Mouse (Mus musculus) stomach, embryonic 16.5 days (tissue): ENCODE measurements around the gene Gm20481. TPM values are rescaled to one million over a fixed set of nuclear protein-coding genes. Genes with fewer than 3 reads are reported as not detected.
"Not testable (repeated sequence)": the region's sequence is repeated elsewhere in the genome, so short reads cannot be mapped to it uniquely, and the experiment has no call there.

ENCODE experiments used
- ATAC-seq: fragments of 200-750 bp; cut with Nextera tagmentation; 2 replicates; pipeline ENCODE4 v1.8.0; 2017; ENCODE audit warnings: moderate number of reproducible peaks, moderate TSS enrichment; ENCODE audit not compliant: insufficient read depth, low FRiP score
- H3K27ac ChIP-seq: fragments of 300-500 bp; sonication (generic); 2 replicates; pipeline ENCODE4 v1.5.1; 2014; ENCODE audit warnings: low read length
- H3K27me3 ChIP-seq: fragments of 300-500 bp; sonication (generic); 2 replicates; pipeline ENCODE4 v1.6.1; 2014; ENCODE audit warnings: low read length, control low read depth, mixed read lengths; ENCODE audit not compliant: control insufficient read depth, insufficient read depth
- H3K36me3 ChIP-seq: fragments of 300-500 bp; sonication (generic); 2 replicates; pipeline ENCODE4 v1.6.1; 2014; ENCODE audit warnings: low read length; ENCODE audit not compliant: control insufficient read depth, insufficient read depth
- H3K4me1 ChIP-seq: fragments of 300-500 bp; sonication (generic); 2 replicates; pipeline ENCODE4 v1.6.1; 2014; ENCODE audit warnings: low read length, control low read depth, mixed read lengths; ENCODE audit not compliant: control insufficient read depth, insufficient read depth
- H3K4me2 ChIP-seq: fragments of 300-500 bp; sonication (generic); 2 replicates; pipeline ENCODE4 v1.6.1; 2014; ENCODE audit warnings: low read depth, low read length, mixed read lengths
- H3K4me3 ChIP-seq: fragments of 300-500 bp; sonication (generic); replicated peaks from 2 replicates; pipeline ENCODE4 v1.5.1; 2014; ENCODE audit warnings: mild to moderate bottlenecking, low read length
- H3K9ac ChIP-seq: fragments of 300-500 bp; sonication (generic); 2 replicates; pipeline ENCODE4 v1.6.1; 2014; ENCODE audit warnings: low read length
- H3K9me3 ChIP-seq: fragments of 300-500 bp; sonication (generic); replicated peaks from 2 replicates; pipeline ENCODE4 v1.6.1; 2016; ENCODE audit warnings: low read length, control low read depth; ENCODE audit not compliant: control insufficient read depth
- WGBS: fragments of 180-500 bp; shearing (Covaris S2); extraction: QIAGEN DNeasy Blood & Tissue Kit; methylation state at CpG from one replicate; pipeline ENCODE4 v1.1.7; 2014; 5-methylcytosine and 5-hydroxymethylcytosine counted together
- polyA plus RNA-seq: library from polyadenylated mRNA; unstranded; fragments of >200 nt; fragmentation: Nextera tagmentation; extraction: Ambion mirVana; gene quantifications from 2 replicates; pipeline ENCODE4 v1.2.1, GENCODE M21; 2015

The Gm20481 gene
- polyA plus RNA-seq, 1 experiment from 2014 or later, result 0.27 TPM

GRCm38 (mm10) chr17:34998526-34999430 is 29.1 kb downstream of the Gm20481 start:
- peaks cover 36% of the 10 kb centered on the region for H3K4me1 ChIP-seq
- no peak for ATAC-seq
- H3K9ac ChIP-seq, result peak overlapping the region; percentile 80
- no peaks in the 10 kb centered on the region for H3K36me3 ChIP-seq
- H3K9me3 ChIP-seq, result no peaks in the 10 kb centered on the region
- 0 out of 2 replicates have a peak overlapping the region, but pooled peaks have one; percentile 82 for H3K27ac ChIP-seq
- no peaks in the 10 kb centered on the region for H3K27me3 ChIP-seq
- peak overlapping the region; percentile 52 for H3K4me3 ChIP-seq
- WGBS, result 90% methylated on average over 15 of the region's 15 CpGs
- H3K4me2 ChIP-seq, result peak overlapping the region; percentile 98

DNA sequence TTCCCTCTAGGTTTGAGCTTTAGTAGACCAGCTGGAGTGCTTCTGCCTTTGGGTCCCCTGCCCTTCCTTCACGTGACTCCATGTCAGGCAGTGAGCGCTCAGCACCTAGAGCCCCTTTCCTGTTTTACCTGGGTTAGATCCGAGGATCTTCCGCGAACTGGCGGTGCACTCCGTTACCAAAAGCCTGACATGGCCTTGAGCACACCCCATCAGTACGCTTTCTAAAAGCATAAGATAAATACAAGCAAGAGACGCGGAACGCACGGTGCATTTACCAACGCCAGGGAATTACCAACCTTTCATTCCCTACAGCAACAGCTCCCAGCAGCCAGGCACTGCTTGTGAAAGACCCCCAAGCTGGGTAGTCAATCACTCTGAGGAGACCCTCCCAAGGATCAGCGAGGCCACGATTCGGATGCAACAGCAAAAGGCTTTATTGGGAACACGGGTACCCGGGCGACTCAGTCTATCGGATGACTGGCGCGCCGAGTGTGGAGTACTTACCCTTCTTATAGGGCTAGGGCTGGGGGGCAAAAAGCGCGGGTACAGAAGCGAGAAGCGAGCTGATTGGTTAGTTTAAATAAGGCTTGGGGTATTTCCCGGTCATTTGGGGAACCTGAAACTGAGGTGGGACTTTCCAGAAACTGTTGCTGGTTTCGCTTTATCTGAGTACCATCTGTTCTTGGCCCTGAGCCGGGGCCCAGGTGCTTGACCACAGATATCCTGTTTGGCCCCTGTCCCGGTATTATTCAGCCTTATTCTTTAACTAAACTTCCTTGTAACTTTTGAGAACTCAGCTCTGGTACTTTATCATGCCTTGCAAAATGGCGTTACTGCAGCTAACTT is 30.4 kb downstream of the Gm20481 start:
- H3K4me1 ChIP-seq, result peaks cover 36% of the 10 kb centered on the region
- 11% methylated on average over 29 of the region's 32 CpGs for WGBS
- not testable (repeated sequence) for H3K27me3 ChIP-seq, H3K9me3 ChIP-seq, H3K36me3 ChIP-seq, ATAC-seq
- peak overlapping the region; percentile 66 for H3K4me3 ChIP-seq
- H3K9ac ChIP-seq, result peak overlapping the region; percentile 92
- peak overlapping the region; percentile 97 for H3K27ac ChIP-seq
- H3K4me2 ChIP-seq, result peak overlapping the region; percentile 98

- under 1% methylated on average over 83 of the region's 83 CpGs for WGBS
- no peaks in the 10 kb centered on the region for H3K9me3 ChIP-seq
- H3K4me1 ChIP-seq, result peaks cover 36% of the 10 kb centered on the region
- peak within 1 kb of the TSS; percentile 92 for H3K9ac ChIP-seq
- peak within 1 kb of the TSS; percentile 97 for H3K27ac ChIP-seq
- H3K36me3 ChIP-seq, result peaks cover 16% of the 10 kb centered on the region
- H3K4me3 ChIP-seq, result peak within 1 kb of the TSS; percentile 66
- H3K4me2 ChIP-seq, result peak within 1 kb of the TSS; percentile 98
- peak; percentile 92 for ATAC-seq
- H3K27me3 ChIP-seq, result no peaks in the 10 kb centered on the region
Observed at GRCm38 (mm10) chr17:35000717-35001451, 31.2 kb downstream of the Gm20481 start, which contains the start of gene Vars. Gene Vars, plus strand, starts transcription at chr17:35000987.

GRCm38 (mm10) chr17:35001452-35002152 is 31.9 kb downstream of the Gm20481 start:
- no peaks in the 10 kb centered on the region for H3K9me3 ChIP-seq
- no peaks in the 10 kb centered on the region for H3K27me3 ChIP-seq
- peaks cover 17% of the 10 kb centered on the region for H3K36me3 ChIP-seq
- H3K9ac ChIP-seq, result peak overlapping the region; percentile 92
- peak overlapping the region; percentile 97 for H3K27ac ChIP-seq
- peak; percentile 13; the same call in 1 of the 2 replicates for ATAC-seq
- H3K4me3 ChIP-seq, result peak overlapping the region; percentile 66
- under 1% methylated on average over 35 of the region's 35 CpGs for WGBS
- peaks cover 36% of the 10 kb centered on the region for H3K4me1 ChIP-seq
- H3K4me2 ChIP-seq, result peak overlapping the region; percentile 98

GRCm38 (mm10) chr17:35002153-35002865 is 32.6 kb downstream of the Gm20481 start:
- Histone ChIP-seq H3K9ac (peak overlapping the region; percentile 92), H3K36me3 (peaks cover 17% of the 10 kb centered on the region), H3K27me3 (no peaks in the 10 kb centered on the region), H3K4me1 (peaks cover 36% of the 10 kb centered on the region), H3K27ac (peak overlapping the region; percentile 97), H3K4me3 (peak overlapping the region; percentile 66), H3K9me3 (no peaks in the 10 kb centered on the region), H3K4me2 (peak overlapping the region; percentile 98)
- no peak for ATAC-seq
- 3% methylated on average over 12 of the region's 12 CpGs for WGBS

- Histone ChIP-seq H3K9ac (peak overlapping the region; percentile 92), H3K4me2 (peak overlapping the region; percentile 98), H3K36me3 (peaks cover 17% of the 10 kb centered on the region), H3K27me3 (no peaks in the 10 kb centered on the region), H3K4me3 (peak overlapping the region; percentile 66; the same call in 1 of the 2 replicates), H3K27ac (no peak overlapping the region), H3K4me1 (peaks cover 31% of the 10 kb centered on the region), H3K9me3 (no peaks in the 10 kb centered on the region)
- no peak for ATAC-seq
- 47% methylated on average over 9 of the region's 9 CpGs for WGBS
Observed at GRCm38 (mm10) chr17:35003022-35003838, 33.5 kb downstream of the Gm20481 start.

DNA sequence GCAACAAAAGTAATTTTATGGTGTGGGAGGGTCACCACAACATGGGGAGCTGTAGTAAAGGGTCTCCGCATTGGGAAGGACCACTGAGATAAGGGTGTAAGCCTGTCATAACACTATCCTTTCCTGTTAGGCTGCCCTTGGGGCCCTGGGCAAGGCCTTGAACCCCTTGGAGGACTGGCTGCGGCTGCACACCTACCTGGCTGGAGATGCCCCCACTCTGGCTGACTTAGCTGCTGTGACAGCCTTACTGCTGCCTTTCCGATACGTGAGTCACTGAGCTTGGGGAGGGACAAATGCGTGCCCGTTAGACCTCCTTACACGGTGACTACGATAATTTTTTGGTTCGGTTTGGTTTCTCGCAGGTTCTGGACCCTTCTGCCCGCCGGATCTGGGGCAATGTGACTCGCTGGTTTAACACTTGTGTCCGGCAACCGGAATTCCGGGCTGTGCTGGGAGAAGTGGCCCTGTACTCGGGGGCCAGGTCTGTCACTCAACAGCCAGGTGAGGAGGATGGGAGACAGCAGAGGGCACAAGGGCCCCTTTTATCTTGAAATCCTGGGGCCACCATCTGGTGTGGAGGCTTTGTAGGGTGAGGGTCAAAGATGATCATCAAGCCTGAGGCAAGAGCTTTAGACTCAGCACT is 34.5 kb downstream of the Gm20481 start:
- ATAC-seq, result no peak
- 93% methylated on average over 17 of the region's 17 CpGs for WGBS

More for the DNA sequence above, 34.5 kb downstream of the Gm20481 start:
- Histone ChIP-seq H3K4me3 (no peak overlapping the region), H3K27ac (no peak overlapping the region), H3K27me3 (no peaks in the 10 kb centered on the region), H3K9me3 (no peaks in the 10 kb centered on the region), H3K4me2 (no peak overlapping the region), H3K9ac (no peak overlapping the region), H3K36me3 (peaks cover 22% of the 10 kb centered on the region), H3K4me1 (peaks cover 22% of the 10 kb centered on the region)
